Mouse (Mus musculus): Measurements from ENCODE around the gene Lrrc8c.

DNA sequence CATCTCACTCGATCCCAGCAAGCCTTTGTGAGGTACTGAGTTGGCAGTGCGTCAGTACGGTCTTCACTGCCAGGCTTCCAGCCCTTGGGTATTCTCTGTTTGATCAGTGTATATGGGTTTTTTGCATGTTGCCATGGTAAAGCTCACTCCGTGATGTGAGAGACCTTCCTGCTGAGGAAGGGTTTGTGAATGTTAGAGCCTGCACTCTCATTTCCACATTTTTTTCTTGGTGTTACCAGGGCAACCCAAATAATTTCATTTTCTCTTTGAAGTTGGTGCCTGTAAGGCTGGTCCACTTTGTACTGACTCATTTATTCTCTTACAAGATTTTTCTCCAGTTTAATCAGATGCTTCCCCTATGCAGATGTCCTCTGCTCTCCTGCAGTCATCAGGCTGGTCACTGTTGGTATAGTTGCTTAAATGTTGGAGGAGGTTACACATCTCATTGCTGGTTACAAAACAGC is 38.6 kb downstream of the Lrrc8c start:
- TF ChIP-seq CTCF (IDR thresholded peaks at IDR 0.05) = no peak
- no peak for TF ChIP-seq EP300 (IDR thresholded peaks at IDR 0.05)
